Mouse (Mus musculus) CH12.LX (cell line): ENCODE measurements around the gene Pcbd2. TPM values are rescaled to one million over a fixed set of nuclear protein-coding genes. Genes with fewer than 3 reads are reported as not detected.

Experiments used
- DNase-seq: peaks from one replicate; pipeline ENCODE4 v3.0.0-alpha.2; 2013; ENCODE audit errors: extremely low read depth
- H3K27ac ChIP-seq: 2 replicates; pipeline ENCODE4 v1.5.1; 2012; ENCODE audit warnings: low read depth, mild to moderate bottlenecking, control low read depth, moderate library complexity; ENCODE audit not compliant: insufficient read depth
- H3K27me3 ChIP-seq: replicated peaks from 2 replicates; pipeline ENCODE3; 2012; ENCODE audit warnings: inconsistent platforms
- H3K36me3 ChIP-seq, 2 experiments: replicated peaks in 1 of 2; 2 replicates each; pipeline versions ENCODE3 to v1.6.1; 2012; ENCODE audit warnings: inconsistent platforms in 1 of 2, low read length in 1 of 2, mild to moderate bottlenecking in 1 of 2, mixed read lengths in 1 of 2, moderate library complexity in 1 of 2; ENCODE audit not compliant: control insufficient read depth in 1 of 2, insufficient read depth in 1 of 2
- H3K4me1 ChIP-seq, 2 experiments: 2 replicates each; pipeline ENCODE4 v1.6.1; 2012; ENCODE audit warnings: inconsistent platforms in 1 of 2, moderate library complexity in 1 of 2; ENCODE audit not compliant: insufficient read depth in 2 of 2, control insufficient read depth in 1 of 2
- H3K4me2 ChIP-seq: 2 replicates; pipeline ENCODE4 v1.6.1; 2012; ENCODE audit warnings: low read depth, mild to moderate bottlenecking, control low read depth; ENCODE audit not compliant: poor library complexity, insufficient read depth, severe bottlenecking
- H3K4me3 ChIP-seq, 3 experiments: fragments of 150-350 bp in 1 of 3; sonication (generic) in 1 of 3; replicated peaks in 1 of 3; 2 replicates each; pipeline versions ENCODE3 to v1.5.1; 2011 to 2012; ENCODE audit warnings: low read depth in 2 of 3, low read length in 2 of 3, mild to moderate bottlenecking in 2 of 3, moderate library complexity in 2 of 3, control low read depth in 1 of 3, improper control_type of control experiment in 1 of 3, inconsistent platforms in 1 of 3, mixed read lengths in 1 of 3; ENCODE audit not compliant: poor library complexity in 1 of 3
- H3K79me2 ChIP-seq: replicated peaks from 2 replicates; pipeline ENCODE4 v1.6.1; 2012; ENCODE audit warnings: mild to moderate bottlenecking, moderate library complexity; ENCODE audit not compliant: control insufficient read depth, poor library complexity, insufficient read depth, severe bottlenecking; ENCODE audit errors: extremely low read depth
- H3K9ac ChIP-seq: 2 replicates; pipeline ENCODE4 v1.6.1; 2012; ENCODE audit warnings: low read depth, mild to moderate bottlenecking, control low read depth, moderate library complexity; ENCODE audit not compliant: insufficient read depth
- H3K9me3 ChIP-seq: replicated peaks from 2 replicates; pipeline ENCODE3; 2012; ENCODE audit warnings: low read length, inconsistent platforms, mixed read lengths
- EP300 ChIP-seq: IDR thresholded peaks from 2 replicates; pipeline ENCODE4 v1.6.1; 2011; ENCODE audit warnings: low read length, improper control_type of control experiment
- HCFC1 ChIP-seq: IDR thresholded peaks from 2 replicates; pipeline ENCODE4 v1.6.1; 2012; ENCODE audit warnings: low read depth, mild to moderate bottlenecking, inconsistent platforms, low read length, improper control_type of control experiment
- IRF4 ChIP-seq: IDR thresholded peaks from 2 replicates; pipeline ENCODE4 v1.6.1; 2014; ENCODE audit warnings: low read depth, mild to moderate bottlenecking, inconsistent platforms, low read length, improper control_type of control experiment
- JUND ChIP-seq: conservative IDR thresholded peaks from 2 replicates; pipeline ENCODE4 v1.6.1; 2011; ENCODE audit warnings: low read depth, low read length, improper control_type of control experiment
- KAT2A ChIP-seq: IDR thresholded peaks from 2 replicates; pipeline ENCODE4 v1.6.1; 2012; ENCODE audit warnings: low read length, improper control_type of control experiment, inconsistent platforms; ENCODE audit not compliant: insufficient replicate concordance
- MAZ ChIP-seq: IDR thresholded peaks from 2 replicates; pipeline ENCODE4 v1.6.1; 2012; ENCODE audit warnings: low read depth, mild to moderate bottlenecking, inconsistent platforms, low read length, improper control_type of control experiment, moderate library complexity
- MXI1 ChIP-seq: IDR thresholded peaks from 2 replicates; pipeline ENCODE4 v1.6.1; 2011; ENCODE audit warnings: mild to moderate bottlenecking, low read depth, low read length, improper control_type of control experiment
- NELFE ChIP-seq: IDR thresholded peaks from 2 replicates; pipeline ENCODE4 v1.6.1; 2011; ENCODE audit warnings: low read depth, low read length, improper control_type of control experiment
- TCF12 ChIP-seq: IDR thresholded peaks from 2 replicates; pipeline ENCODE4 v1.6.1; 2014; ENCODE audit warnings: low read depth, mild to moderate bottlenecking, inconsistent platforms, low read length, improper control_type of control experiment
- USF1 ChIP-seq: IDR thresholded peaks from 2 replicates; pipeline ENCODE4 v1.6.1; 2014; ENCODE audit warnings: low read depth, mild to moderate bottlenecking, inconsistent platforms, low read length, improper control_type of control experiment
- ZMIZ1 ChIP-seq: IDR thresholded peaks from 2 replicates; pipeline ENCODE4 v1.6.1; 2012; ENCODE audit warnings: low read depth, mild to moderate bottlenecking, inconsistent platforms, low read length, improper control_type of control experiment
- dilution Hi-C: fragments of 300-500 bp; cut with MboI; formaldehyde crosslinking; loops from 2 replicates; pipeline ENCODE4 v1.14.3; 2020; ENCODE audit warnings: low sequenced_read_pairs; ENCODE audit not compliant: extremely low pct_unique_long_range_greater_than_20kb, extremely low pct_ligation_motif_present
- in situ Hi-C: fragments of 300-500 bp; cut with MboI; formaldehyde crosslinking; loops from 3 replicates; pipeline ENCODE4 v1.14.3; 2019; ENCODE audit warnings: low sequenced_read_pairs, low pct_ligation_motif_present, low pct_unique_long_range_greater_than_20kb, mixed read lengths
- polyA plus RNA-seq: library from polyadenylated mRNA; unstranded; fragments of >175 nt; gene quantifications from 2 replicates; pipeline ENCODE4 v1.2.1, GENCODE M21; 2012; ENCODE audit warnings: low read depth; ENCODE audit not compliant: insufficient read length
- total RNA-seq, 2 experiments: library from RNA; depleted of rRNA; stranded (reverse); fragments of 300-350 nt in 1 of 2; fragments of >200 nt in 1 of 2; gene quantifications; 2 replicates each; pipeline ENCODE4 v1.2.3; 2012 to 2014

Pcbd2 gene
- total and polyA plus RNA-seq, 3 experiments: 20.6 to 44.9 (median 32.1) TPM

- no peak for TF ChIP-seq USF1
- peak; percentile 97 for TF ChIP-seq TCF12
- peak; percentile 88 for TF ChIP-seq KAT2A
- peak; percentile 81 for TF ChIP-seq HCFC1
Measured at GRCm38 (mm10) chr13:55692535-55693242, 34.5 kb upstream of the Pcbd2 start, which contains the start of gene B230219D22Rik (continued).

DNA sequence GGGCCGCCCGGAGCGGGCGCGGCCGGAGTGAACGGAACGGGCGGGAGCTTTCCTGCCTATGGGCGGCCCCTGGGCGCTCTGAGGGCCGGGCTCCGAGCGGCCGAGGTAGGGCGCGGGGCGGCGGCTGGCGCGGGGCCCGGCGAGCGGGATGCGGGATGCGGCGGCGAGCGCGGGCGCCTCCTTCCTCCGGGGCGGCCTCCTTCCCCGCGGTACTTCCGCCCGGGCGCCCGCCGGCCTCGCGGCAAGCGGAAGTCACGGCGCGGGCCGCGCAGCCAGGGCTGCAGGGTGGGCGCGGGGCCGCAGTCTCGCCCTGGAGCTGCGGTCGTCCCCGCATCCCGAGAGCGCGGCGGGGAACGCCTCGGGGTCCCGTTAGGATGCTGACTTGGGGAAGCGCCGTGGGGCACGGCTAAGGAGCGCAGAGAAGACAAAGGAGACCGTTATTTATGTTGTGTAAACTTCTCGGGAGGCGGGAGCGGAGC, 33.9 kb upstream of the Pcbd2 start:
- dilution Hi-C loops (no loop called here), in situ Hi-C loops (no loop called here)
- Histone ChIP-seq H3K4me1 (peaks cover 3 to 25% of the 10 kb centered on the region in 2 experiments; a peak in 3 of 4 replicates), H3K9me3 (no peaks in the 10 kb centered on the region), H3K36me3 (peaks cover 3 to 20% of the 10 kb centered on the region in 2 experiments), H3K27me3 (no peaks in the 10 kb centered on the region), H3K27ac (peak overlapping the region; percentile 73), H3K4me3 (peak overlapping the region; percentile 70 to 91 (median 79)), H3K9ac (peak overlapping the region; percentile 100), H3K79me2 (peaks cover 51% of the 10 kb centered on the region), H3K4me2 (no peak overlapping the region)
- no peak for DNase-seq
- TF ChIP-seq MXI1: peak; percentile 19; the same call in 1 of the 2 replicates
- TF ChIP-seq USF1: no peak

DNA sequence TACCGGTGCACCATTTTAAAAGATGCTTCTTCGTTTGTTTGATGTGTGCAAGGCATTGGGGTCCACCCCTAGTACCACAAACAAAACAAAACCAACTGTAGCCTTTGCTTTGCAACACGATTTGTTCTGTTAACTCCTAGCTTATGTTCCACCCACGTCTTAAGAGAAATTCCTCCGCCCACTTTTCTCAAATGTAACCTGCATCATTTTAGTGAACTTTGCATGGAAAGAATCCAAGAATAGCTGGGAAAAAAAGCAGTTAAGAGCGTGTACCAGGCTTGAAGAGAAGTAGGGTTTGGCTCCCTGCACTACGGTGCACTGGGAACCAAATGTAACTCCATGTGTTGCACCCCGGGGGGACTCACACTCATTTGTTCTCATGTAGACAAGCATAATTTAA, 33.1 kb upstream of the Pcbd2 start:
- H3K4me3 ChIP-seq: peak overlapping the region; percentile 70 to 91 (median 79)
- H3K79me2 ChIP-seq: peaks cover 60% of the 10 kb centered on the region
- H3K9ac ChIP-seq: peak overlapping the region; percentile 100
- TF ChIP-seq EP300 (no peak), MAZ (no peak), USF1 (no peak), JUND (no peak), NELFE (no peak), ZMIZ1 (no peak), IRF4 (no peak)
- H3K4me2 ChIP-seq: peak overlapping the region; percentile 99
- no peaks in the 10 kb centered on the region for H3K9me3 ChIP-seq
- peaks cover 10 to 28% of the 10 kb centered on the region in 2 experiments for H3K36me3 ChIP-seq
- in situ Hi-C loops: no loop called here
- peak; percentile 22 for DNase-seq
- dilution Hi-C loops: no loop called here
- no peak overlapping the region for H3K27ac ChIP-seq
- no peaks in the 10 kb centered on the region for H3K27me3 ChIP-seq
- peaks cover 3 to 25% of the 10 kb centered on the region in 2 experiments; a peak in 3 of 4 replicates for H3K4me1 ChIP-seq
